Mouse (Mus musculus) limb, embryonic 13.5 days (tissue): ENCODE data around the gene Ackr3. TPM values are rescaled to one million over a fixed set of nuclear protein-coding genes. Genes with fewer than 3 reads are reported as not detected.

ENCODE experiments used
- ATAC-seq: fragments of 200-750 bp; cut with Nextera tagmentation; 2 replicates; pipeline ENCODE4 v1.8.0; 2017; ENCODE audit warnings: low read depth, moderate number of reproducible peaks, moderate TSS enrichment; ENCODE audit not compliant: low FRiP score
- H3K27ac ChIP-seq: fragments of 300-500 bp; sonication (generic); 2 replicates; pipeline ENCODE4 v1.5.1; 2015; ENCODE audit warnings: inconsistent platforms, mild to moderate bottlenecking, moderate library complexity
- H3K27me3 ChIP-seq: fragments of 300-500 bp; sonication (generic); 2 replicates; pipeline ENCODE4 v1.6.1; 2015; ENCODE audit warnings: mild to moderate bottlenecking, inconsistent platforms
- H3K36me3 ChIP-seq: fragments of 300-500 bp; sonication (generic); 2 replicates; pipeline ENCODE4 v1.6.1; 2015; ENCODE audit warnings: inconsistent platforms, mild to moderate bottlenecking, moderate library complexity
- H3K4me1 ChIP-seq: fragments of 300-500 bp; sonication (generic); 2 replicates; pipeline ENCODE4 v1.6.1; 2015; ENCODE audit warnings: inconsistent platforms
- H3K4me2 ChIP-seq: fragments of 300-500 bp; sonication (generic); replicated peaks from 2 replicates; pipeline ENCODE4 v1.6.1; 2015; ENCODE audit warnings: inconsistent platforms, mild to moderate bottlenecking, moderate library complexity
- H3K4me3 ChIP-seq: fragments of 300-500 bp; sonication (generic); 2 replicates; pipeline ENCODE4 v1.5.1; 2015; ENCODE audit warnings: moderate library complexity, mild to moderate bottlenecking, inconsistent platforms
- H3K9ac ChIP-seq: fragments of 300-500 bp; sonication (generic); 2 replicates; pipeline ENCODE4 v1.6.1; 2015; ENCODE audit warnings: mild to moderate bottlenecking, inconsistent platforms
- H3K9me3 ChIP-seq: fragments of 300-500 bp; sonication (generic); 2 replicates; pipeline ENCODE4 v1.6.1; 2016; ENCODE audit warnings: inconsistent platforms
- WGBS: fragments of 180-500 bp; shearing (Covaris S2); methylation state at CpG from one replicate; pipeline ENCODE4 v1.1.7; 2015; 5-methylcytosine and 5-hydroxymethylcytosine counted together
- polyA plus RNA-seq: library from polyadenylated mRNA; unstranded; fragments of >200 nt; fragmentation: Nextera tagmentation; extraction: Ambion mirVana; gene quantifications from 2 replicates; pipeline ENCODE4 v1.2.1, GENCODE M21; 2015

Gene Ackr3
- polyA plus RNA-seq, 1 experiment from 2014 or later = 41.7 TPM

- Histone ChIP-seq H3K4me2 (no peak overlapping the region), H3K9me3 (peaks cover 5% of the 10 kb centered on the region; the same call in 1 of the 2 replicates), H3K4me3 (no peak overlapping the region), H3K36me3 (peaks cover 54% of the 10 kb centered on the region), H3K27ac (no peak overlapping the region), H3K9ac (no peak overlapping the region), H3K4me1 (peaks cover 7% of the 10 kb centered on the region; the same call in 1 of the 2 replicates), H3K27me3 (no peaks in the 10 kb centered on the region)
- 68% methylated on average over 2 of the region's 2 CpGs for WGBS
- no peak for ATAC-seq
These were observed 12.1 kb downstream of the Ackr3 start for GRCm38 (mm10) chr1:90215881-90216280.

GRCm38 (mm10) chr1:90216395-90216794 is 12.6 kb downstream of the Ackr3 start:
- H3K27me3 ChIP-seq = no peaks in the 10 kb centered on the region
- H3K4me2 ChIP-seq = no peak overlapping the region
- H3K4me3 ChIP-seq = no peak overlapping the region
- H3K9me3 ChIP-seq = peaks cover 5% of the 10 kb centered on the region; the same call in 1 of the 2 replicates
- no peak overlapping the region for H3K9ac ChIP-seq
- H3K4me1 ChIP-seq = peaks cover 5% of the 10 kb centered on the region; the same call in 1 of the 2 replicates
- H3K36me3 ChIP-seq = peaks cover 53% of the 10 kb centered on the region
- ATAC-seq = no peak
- WGBS = 49% methylated on average over 1 of the region's 1 CpGs
- H3K27ac ChIP-seq = no peak overlapping the region

DNA sequence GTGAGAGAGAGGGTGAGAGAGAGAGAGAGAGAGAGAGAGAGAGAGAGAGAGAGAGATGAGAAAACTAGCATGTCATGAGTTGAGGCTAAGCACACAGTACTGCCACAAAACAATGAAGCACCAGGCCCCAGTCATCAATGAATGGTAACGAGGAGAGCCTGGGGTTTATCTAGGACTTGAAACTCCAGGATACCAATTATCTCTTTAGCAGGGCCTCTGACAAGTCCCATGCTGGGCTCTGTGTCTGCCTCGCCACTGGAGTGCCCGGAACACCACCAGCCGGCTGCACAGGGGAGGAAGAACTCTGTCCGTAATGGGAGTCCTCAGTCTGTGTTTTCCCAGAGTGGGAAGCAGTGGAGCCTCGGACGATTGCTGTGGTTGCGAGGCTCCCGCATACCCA is 16.5 kb downstream of the Ackr3 start:
- Histone ChIP-seq H3K27ac (no peak overlapping the region), H3K9ac (no peak overlapping the region), H3K36me3 (peaks cover 25% of the 10 kb centered on the region), H3K4me2 (no peak overlapping the region), H3K9me3 (peaks cover 5% of the 10 kb centered on the region; the same call in 1 of the 2 replicates), H3K27me3 (no peaks in the 10 kb centered on the region), H3K4me1 (peaks cover 8% of the 10 kb centered on the region; the same call in 1 of the 2 replicates), H3K4me3 (no peak overlapping the region)
- no peak for ATAC-seq
- 34% methylated on average over 9 of the region's 9 CpGs for WGBS

- H3K4me2 ChIP-seq = no peak overlapping the region
- peaks cover 5% of the 10 kb centered on the region; the same call in 1 of the 2 replicates for H3K9me3 ChIP-seq
- H3K36me3 ChIP-seq = peaks cover 20% of the 10 kb centered on the region
- H3K27ac ChIP-seq = no peak overlapping the region
- 77% methylated on average over 4 of the region's 4 CpGs for WGBS
- no peak overlapping the region for H3K4me3 ChIP-seq
- peaks cover 13% of the 10 kb centered on the region; the same call in 1 of the 2 replicates for H3K4me1 ChIP-seq
- no peak for ATAC-seq
- no peaks in the 10 kb centered on the region for H3K27me3 ChIP-seq
- no peak overlapping the region for H3K9ac ChIP-seq
These were observed 17.1 kb downstream of the Ackr3 start for GRCm38 (mm10) chr1:90220844-90221243.

DNA sequence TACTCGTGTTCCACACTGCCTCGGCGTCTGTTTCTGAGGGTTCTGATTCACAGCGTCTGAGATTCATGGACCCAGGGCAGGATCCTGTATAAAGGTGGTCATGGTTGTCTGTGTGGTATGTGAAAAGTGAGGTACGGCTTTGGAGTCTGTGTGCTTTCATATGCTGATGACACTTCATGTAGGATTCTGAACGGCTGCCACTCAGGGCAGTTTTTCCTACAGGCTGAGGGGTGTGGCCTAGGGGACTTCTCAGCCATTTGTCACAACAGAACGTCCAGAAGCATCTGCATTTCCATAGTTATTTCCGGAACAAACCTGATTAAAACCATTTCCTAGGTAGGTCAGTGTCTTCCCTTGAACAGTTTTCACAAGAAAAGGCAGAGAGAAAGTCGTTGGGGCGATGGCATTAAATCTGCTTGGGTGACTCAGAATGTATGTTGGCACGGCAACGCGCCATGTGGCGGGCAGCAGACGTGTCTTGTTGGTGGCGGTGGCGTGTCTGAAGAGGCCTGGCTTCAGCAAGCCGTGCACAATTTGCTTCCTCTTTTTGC is 18.1 kb downstream of the Ackr3 start:
- H3K9me3 ChIP-seq = peaks cover 5% of the 10 kb centered on the region; the same call in 1 of the 2 replicates
- H3K4me1 ChIP-seq = peaks cover 17% of the 10 kb centered on the region; the same call in 1 of the 2 replicates
- no peak overlapping the region for H3K9ac ChIP-seq
- 78% methylated on average over 18 of the region's 18 CpGs for WGBS
- no peak overlapping the region for H3K4me2 ChIP-seq
- H3K27ac ChIP-seq = no peak overlapping the region
- H3K36me3 ChIP-seq = peaks cover 9% of the 10 kb centered on the region
- no peaks in the 10 kb centered on the region for H3K27me3 ChIP-seq
- no peak overlapping the region for H3K4me3 ChIP-seq
- no peak for ATAC-seq

- 83% methylated on average over 17 of the region's 17 CpGs for WGBS
- Histone ChIP-seq H3K4me1 (peaks cover 22% of the 10 kb centered on the region), H3K36me3 (peaks cover 6% of the 10 kb centered on the region)
These were observed 18.7 kb downstream of the Ackr3 start for GRCm38 (mm10) chr1:90222427-90222901.

DNA sequence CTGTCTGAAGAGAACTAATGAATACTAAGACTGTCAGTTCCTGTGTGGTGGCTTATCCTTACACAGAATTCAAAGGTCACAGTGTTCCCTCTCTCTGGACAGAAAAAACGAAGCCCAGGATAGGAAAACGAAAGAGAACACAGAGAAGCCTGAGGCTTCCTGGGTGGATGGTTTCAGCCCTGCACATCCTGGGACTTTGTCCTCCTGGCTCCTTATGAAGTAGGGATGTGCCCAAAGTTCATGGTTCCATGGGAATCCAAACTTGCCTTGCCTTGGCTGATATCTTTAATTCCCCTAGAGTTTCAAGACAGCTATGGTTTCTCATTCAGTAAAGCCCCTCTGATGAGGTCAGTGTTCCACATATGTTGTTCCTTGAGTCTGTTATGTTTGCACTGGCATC is 19.2 kb downstream of the Ackr3 start:
- Histone ChIP-seq H3K4me3 (no peak overlapping the region), H3K27me3 (no peaks in the 10 kb centered on the region), H3K4me1 (peaks cover 27% of the 10 kb centered on the region), H3K9ac (no peak overlapping the region), H3K9me3 (no peaks in the 10 kb centered on the region; the same call in 1 of the 2 replicates), H3K36me3 (peaks cover under 1% of the 10 kb centered on the region; the same call in 1 of the 2 replicates), H3K27ac (no peak overlapping the region), H3K4me2 (no peak overlapping the region)
- 74% methylated on average over 2 of the region's 2 CpGs for WGBS
- no peak for ATAC-seq

More at GRCm38 (mm10) chr1:90222427-90222901, 18.7 kb downstream of the Ackr3 start:
- Histone ChIP-seq H3K27me3 (no peaks in the 10 kb centered on the region), H3K27ac (no peak overlapping the region), H3K9me3 (peaks cover 4% of the 10 kb centered on the region; the same call in 1 of the 2 replicates), H3K4me2 (no peak overlapping the region), H3K9ac (no peak overlapping the region), H3K4me3 (no peak overlapping the region)
- no peak for ATAC-seq

DNA sequence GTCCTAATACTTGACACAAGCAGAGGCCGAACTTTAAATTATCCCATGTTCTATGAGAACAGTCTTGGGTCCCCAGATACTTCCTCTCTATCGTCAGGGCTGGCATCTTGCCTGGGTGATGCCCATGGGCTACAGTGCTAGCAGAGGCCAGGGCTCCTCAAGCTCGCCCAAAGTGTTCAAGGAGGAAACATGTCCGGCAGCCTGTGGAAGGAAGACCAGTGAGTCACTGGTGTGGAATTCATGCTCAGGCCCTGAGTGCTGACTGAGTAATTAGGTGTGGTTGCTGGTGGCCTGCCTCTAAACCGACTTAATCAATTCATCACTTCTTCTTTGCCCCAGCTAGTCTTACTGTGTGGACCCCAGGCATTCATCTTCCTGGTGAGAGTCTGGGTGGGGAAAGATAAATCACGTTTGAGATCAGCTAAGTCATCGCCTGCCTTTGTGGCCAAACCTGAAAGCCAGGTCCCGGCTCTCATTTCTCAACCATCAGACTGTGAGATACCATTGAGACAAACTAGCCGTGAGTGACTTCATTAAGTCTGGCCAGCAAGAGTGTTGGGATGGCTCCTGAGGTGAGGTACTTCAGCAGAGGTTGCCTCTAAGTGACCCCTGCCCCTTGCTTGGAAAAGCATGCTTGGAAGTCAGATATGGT is 21.9 kb downstream of the Ackr3 start:
- no peak overlapping the region for H3K9ac ChIP-seq
- no peaks in the 10 kb centered on the region for H3K27me3 ChIP-seq
- H3K4me2 ChIP-seq = no peak overlapping the region
- WGBS = 50% methylated on average over 9 of the region's 9 CpGs
- H3K4me1 ChIP-seq = peaks cover 39% of the 10 kb centered on the region
- H3K27ac ChIP-seq = no peak overlapping the region
- H3K36me3 ChIP-seq = no peaks in the 10 kb centered on the region
- H3K4me3 ChIP-seq = no peak overlapping the region
- no peaks in the 10 kb centered on the region; the same call in 1 of the 2 replicates for H3K9me3 ChIP-seq
- ATAC-seq = no peak

DNA sequence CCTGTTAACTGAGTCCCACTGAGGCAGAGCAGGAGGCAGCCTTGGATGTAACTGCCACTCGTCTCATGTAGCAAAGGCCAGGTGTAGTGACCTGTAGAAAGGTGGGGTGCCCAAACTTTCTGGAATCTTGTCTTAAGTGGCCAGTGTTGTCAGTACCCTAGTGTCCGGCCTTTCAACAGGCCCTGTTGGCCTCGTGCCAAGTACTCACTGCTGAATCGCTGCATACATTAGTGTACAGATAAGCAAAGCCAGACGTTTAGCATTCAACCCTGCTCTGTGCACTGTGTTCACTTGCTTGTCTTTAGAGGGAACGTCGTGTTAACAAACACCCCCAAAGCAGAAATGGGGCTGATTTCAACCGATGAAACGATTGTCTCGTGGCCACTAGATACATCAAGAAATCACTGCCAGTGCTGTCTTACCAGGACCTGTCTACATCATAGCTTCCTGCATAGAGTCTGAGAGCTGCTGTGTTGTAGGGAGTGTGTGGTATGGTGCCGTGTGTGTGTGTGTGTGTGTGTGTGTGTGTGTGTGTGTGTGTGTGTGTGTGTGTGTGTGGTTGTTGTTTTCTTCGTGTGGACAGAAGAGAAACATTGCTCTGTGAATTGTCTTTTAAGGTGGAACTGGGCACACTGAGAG is 24.0 kb downstream of the Ackr3 start:
- H3K4me1 ChIP-seq = peaks cover 59% of the 10 kb centered on the region
- no peak overlapping the region for H3K9ac ChIP-seq
- H3K4me3 ChIP-seq = no peak overlapping the region
- no peak overlapping the region for H3K4me2 ChIP-seq
- WGBS = 38% methylated on average over 12 of the region's 12 CpGs
- H3K27ac ChIP-seq = no peak overlapping the region
- H3K27me3 ChIP-seq = no peaks in the 10 kb centered on the region
- ATAC-seq = no peak
- no peaks in the 10 kb centered on the region for H3K36me3 ChIP-seq
- no peaks in the 10 kb centered on the region for H3K9me3 ChIP-seq

GRCm38 (mm10) chr1:90228323-90228697 is 24.5 kb downstream of the Ackr3 start:
- whole genome bisulfite sequencing = 27% methylated on average over 9 of the region's 9 CpGs
- ATAC-seq = no peak
- Histone ChIP-seq H3K4me1 (peaks cover 65% of the 10 kb centered on the region), H3K4me3 (no peak overlapping the region), H3K27me3 (no peaks in the 10 kb centered on the region), H3K36me3 (no peaks in the 10 kb centered on the region), H3K4me2 (no peak overlapping the region), H3K9me3 (no peaks in the 10 kb centered on the region), H3K27ac (no peak overlapping the region), H3K9ac (no peak overlapping the region)

- H3K36me3 ChIP-seq = no peaks in the 10 kb centered on the region
- H3K27me3 ChIP-seq = no peaks in the 10 kb centered on the region
- peaks cover 81% of the 10 kb centered on the region for H3K4me1 ChIP-seq
- no peaks in the 10 kb centered on the region for H3K9me3 ChIP-seq
- ATAC-seq = no peak
- H3K9ac ChIP-seq = no peak overlapping the region
- H3K4me2 ChIP-seq = no peak overlapping the region
- H3K27ac ChIP-seq = no peak overlapping the region
- WGBS = 58% methylated on average over 4 of the region's 4 CpGs
- no peak overlapping the region for H3K4me3 ChIP-seq
These were observed 26.8 kb downstream of the Ackr3 start for GRCm38 (mm10) chr1:90230611-90231010.
